Mouse (Mus musculus): ENCODE data around the gene Pald1. TPM values are rescaled to one million over a fixed set of nuclear protein-coding genes. Genes with fewer than 3 reads are reported as not detected.

Gene Pald1
- polyA plus RNA-seq, 1 experiment from 2014 or later, result 0.13 TPM

- Histone ChIP-seq H3K4me3 (ENCODE audit: inconsistent target) (no peak overlapping the region), H3K79me2 (ENCODE audit: inconsistent target) (no peaks in the 10 kb centered on the region), H3K27ac (no peak overlapping the region), H3K36me3 (ENCODE audit: inconsistent target) (no peaks in the 10 kb centered on the region)
- 92% methylated on average over 2 of the region's 2 CpGs for WGBS (ENCODE audit: missing documents)
Measured at GRCm38 (mm10) chr10:61390148-61390547, 6.8 kb upstream of the Pald1 start.

GRCm38 (mm10) chr10:61389020-61389419, 5.7 kb upstream of the Pald1 start:
- no peak overlapping the region for H3K27ac ChIP-seq
- 91% methylated on average over 5 of the region's 5 CpGs for WGBS (ENCODE audit: missing documents)
- H3K79me2 ChIP-seq (ENCODE audit: inconsistent target), result no peaks in the 10 kb centered on the region
- no peak overlapping the region for H3K4me3 ChIP-seq (ENCODE audit: inconsistent target)
- H3K36me3 ChIP-seq (ENCODE audit: inconsistent target), result no peaks in the 10 kb centered on the region

DNA sequence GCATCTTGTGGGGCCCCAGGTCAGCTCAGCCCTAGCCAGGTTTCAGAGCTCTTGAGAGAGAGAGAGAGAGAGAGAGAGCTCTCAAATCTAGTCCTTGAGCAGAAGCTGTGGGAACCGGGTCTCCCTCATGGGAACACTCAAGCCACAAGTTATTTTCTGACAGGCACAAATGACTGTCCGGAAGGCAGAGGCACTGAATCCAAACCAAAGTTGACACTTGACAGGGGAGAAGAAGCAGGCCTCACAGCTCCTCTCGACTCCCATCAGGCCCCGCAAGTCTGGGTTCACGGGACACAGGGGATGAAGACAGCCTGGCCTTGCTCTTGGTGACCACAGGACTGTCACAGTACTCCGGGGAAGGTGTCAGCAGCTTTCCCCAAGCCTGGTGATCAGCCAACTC, 3.0 kb upstream of the Pald1 start:
- H3K27ac ChIP-seq, result no peak overlapping the region
- WGBS (ENCODE audit: missing documents), result 82% methylated on average over 6 of the region's 6 CpGs
- H3K79me2 ChIP-seq (ENCODE audit: inconsistent target), result no peaks in the 10 kb centered on the region
- H3K36me3 ChIP-seq (ENCODE audit: inconsistent target), result no peaks in the 10 kb centered on the region
- H3K4me3 ChIP-seq (ENCODE audit: inconsistent target), result no peak overlapping the region

DNA sequence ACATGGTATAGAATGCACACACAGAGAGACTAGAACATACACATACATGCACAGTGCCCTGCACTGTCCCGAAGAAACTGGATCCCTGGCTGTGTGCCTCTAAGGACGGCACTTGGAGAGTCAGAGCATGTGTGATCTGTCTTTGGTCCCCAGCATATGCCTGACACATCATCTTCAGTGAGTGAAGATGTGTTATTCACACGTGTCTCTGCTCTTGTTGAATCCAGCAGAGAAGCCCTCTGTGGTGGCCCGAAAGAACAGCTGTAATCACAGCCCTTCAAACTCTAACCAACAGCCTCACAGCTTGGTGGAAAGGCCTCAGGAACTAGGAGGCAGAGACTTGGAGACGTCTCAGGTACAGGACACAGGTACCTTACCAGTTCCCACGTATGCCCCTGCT, 1.8 kb upstream of the Pald1 start:
- Histone ChIP-seq H3K4me3 (ENCODE audit: inconsistent target) (no peak overlapping the region), H3K36me3 (ENCODE audit: inconsistent target) (no peaks in the 10 kb centered on the region), H3K27ac (no peak overlapping the region), H3K79me2 (ENCODE audit: inconsistent target) (no peaks in the 10 kb centered on the region)
- 90% methylated on average over 5 of the region's 6 CpGs for WGBS (ENCODE audit: missing documents)

GRCm38 (mm10) chr10:61383715-61384047, 351 bp upstream of the Pald1 start:
- Histone ChIP-seq H3K36me3 (ENCODE audit: inconsistent target) (no peaks in the 10 kb centered on the region), H3K27ac (no peak overlapping the region), H3K79me2 (ENCODE audit: inconsistent target) (peaks cover 3% of the 10 kb centered on the region; the same call in 1 of the 2 replicates), H3K4me3 (ENCODE audit: inconsistent target) (peak overlapping the region; percentile 3; the same call in 1 of the 2 replicates)
- 9% methylated on average over 11 of the region's 11 CpGs for WGBS (ENCODE audit: missing documents)

GRCm38 (mm10) chr10:61382281-61382731, 1.0 kb downstream of the Pald1 start:
- WGBS (ENCODE audit: missing documents), result 0% methylated on average over 8 of the region's 8 CpGs

GRCm38 (mm10) chr10:61381823-61382222, 1.5 kb downstream of the Pald1 start:
- WGBS (ENCODE audit: missing documents), result 6% methylated on average over 8 of the region's 8 CpGs
- no peak overlapping the region for H3K4me3 ChIP-seq (ENCODE audit: inconsistent target)
- H3K79me2 ChIP-seq (ENCODE audit: inconsistent target), result peaks cover 4% of the 10 kb centered on the region; the same call in 1 of the 2 replicates
- no peak overlapping the region for H3K27ac ChIP-seq
- H3K36me3 ChIP-seq (ENCODE audit: inconsistent target), result no peaks in the 10 kb centered on the region

More at GRCm38 (mm10) chr10:61382281-61382731, 1.0 kb downstream of the Pald1 start:
- H3K27ac ChIP-seq, result no peak overlapping the region
- no peaks in the 10 kb centered on the region for H3K36me3 ChIP-seq (ENCODE audit: inconsistent target)
- H3K79me2 ChIP-seq (ENCODE audit: inconsistent target), result peaks cover 4% of the 10 kb centered on the region; the same call in 1 of the 2 replicates
- peak overlapping the region; percentile 10; the same call in 1 of the 2 replicates for H3K4me3 ChIP-seq (ENCODE audit: inconsistent target)

GRCm38 (mm10) chr10:61380186-61380585, 3.1 kb downstream of the Pald1 start:
- Histone ChIP-seq H3K4me3 (ENCODE audit: inconsistent target) (no peak overlapping the region), H3K36me3 (ENCODE audit: inconsistent target) (no peaks in the 10 kb centered on the region), H3K79me2 (ENCODE audit: inconsistent target) (peaks cover 4% of the 10 kb centered on the region; the same call in 1 of the 2 replicates), H3K27ac (no peak overlapping the region)
- 47% methylated on average over 6 of the region's 9 CpGs for WGBS (ENCODE audit: missing documents)

GRCm38 (mm10) chr10:61379340-61380040, 3.8 kb downstream of the Pald1 start:
- Histone ChIP-seq H3K36me3 (ENCODE audit: inconsistent target) (no peaks in the 10 kb centered on the region), H3K27ac (no peak overlapping the region), H3K4me3 (ENCODE audit: inconsistent target) (no peak overlapping the region), H3K79me2 (ENCODE audit: inconsistent target) (peaks cover 4% of the 10 kb centered on the region; the same call in 1 of the 2 replicates)
- 93% methylated on average over 13 of the region's 13 CpGs for WGBS (ENCODE audit: missing documents)

DNA sequence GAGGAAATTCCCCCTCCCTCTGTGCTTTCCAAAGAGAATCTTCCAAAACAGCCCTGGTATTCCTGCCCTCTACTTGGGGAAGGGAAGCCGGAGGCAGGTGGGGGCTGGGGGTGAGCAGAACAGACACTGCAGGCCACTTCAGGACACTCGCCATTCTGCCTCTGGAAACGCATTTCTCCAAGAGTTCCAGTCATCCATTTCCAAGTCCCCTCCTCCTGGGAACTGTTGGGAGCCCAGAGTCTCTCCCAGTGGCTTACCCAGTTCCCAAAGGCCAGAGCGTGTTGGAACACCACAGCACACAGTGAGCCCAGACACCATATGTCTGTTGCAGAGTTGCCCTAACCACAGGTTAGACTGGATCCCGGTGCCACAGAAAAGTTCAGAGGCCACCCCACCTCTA, 4.6 kb downstream of the Pald1 start:
- no peak overlapping the region for H3K4me3 ChIP-seq (ENCODE audit: inconsistent target)
- H3K79me2 ChIP-seq (ENCODE audit: inconsistent target), result peaks cover 4% of the 10 kb centered on the region; the same call in 1 of the 2 replicates
- no peak overlapping the region for H3K27ac ChIP-seq
- 86% methylated on average over 5 of the region's 5 CpGs for WGBS (ENCODE audit: missing documents)
- H3K36me3 ChIP-seq (ENCODE audit: inconsistent target), result no peaks in the 10 kb centered on the region

DNA sequence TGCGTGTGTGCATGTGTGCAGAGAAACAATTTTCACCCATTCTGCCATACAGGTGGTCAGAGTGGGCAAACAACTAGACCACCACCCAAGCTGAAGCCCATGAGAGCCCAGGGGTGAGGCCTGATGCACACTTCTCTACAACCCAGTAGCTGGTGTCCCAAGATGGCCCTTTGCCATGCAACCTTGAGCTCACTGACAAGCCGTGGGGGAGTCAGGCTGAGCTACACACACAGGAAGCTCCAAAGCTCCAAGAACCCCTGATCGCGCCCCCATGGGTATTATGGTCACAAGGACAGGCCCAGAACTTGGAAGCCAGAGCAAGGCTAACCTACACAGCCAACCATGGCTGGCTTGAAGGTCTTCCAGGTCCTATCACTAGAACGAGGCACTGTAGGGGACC, 5.3 kb downstream of the Pald1 start:
- WGBS (ENCODE audit: missing documents), result 97% methylated on average over 5 of the region's 5 CpGs
- Histone ChIP-seq H3K4me3 (ENCODE audit: inconsistent target) (no peak overlapping the region), H3K27ac (no peak overlapping the region), H3K79me2 (ENCODE audit: inconsistent target) (peaks cover 4% of the 10 kb centered on the region; the same call in 1 of the 2 replicates), H3K36me3 (ENCODE audit: inconsistent target) (no peaks in the 10 kb centered on the region)

GRCm38 (mm10) chr10:61374771-61375481, 8.4 kb downstream of the Pald1 start:
- WGBS (ENCODE audit: missing documents), result 79% methylated on average over 6 of the region's 6 CpGs
- no peaks in the 10 kb centered on the region for H3K36me3 ChIP-seq (ENCODE audit: inconsistent target)
- peaks cover 4% of the 10 kb centered on the region; the same call in 1 of the 2 replicates for H3K79me2 ChIP-seq (ENCODE audit: inconsistent target)
- no peak overlapping the region for H3K4me3 ChIP-seq (ENCODE audit: inconsistent target)
- peak overlapping the region; percentile 33 for H3K27ac ChIP-seq

DNA sequence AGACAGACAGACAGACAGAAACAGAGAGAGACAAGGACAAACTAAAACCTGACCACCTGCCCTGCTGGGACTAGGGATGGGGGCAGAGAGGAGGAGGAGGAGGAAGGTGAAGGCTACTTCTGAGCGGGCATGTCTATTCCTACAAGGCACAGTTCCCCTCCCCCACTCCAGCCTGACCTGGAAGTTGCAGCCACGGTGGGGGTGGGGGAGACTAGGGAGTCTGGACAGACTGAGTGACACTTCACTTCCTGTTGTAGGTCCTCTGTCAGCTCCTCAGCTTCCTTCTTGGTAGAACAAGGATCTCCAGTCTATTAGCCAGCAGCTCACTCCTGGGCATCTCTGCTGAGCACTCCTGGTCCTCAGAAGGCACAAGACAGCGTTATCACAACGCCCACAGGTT, 9.3 kb downstream of the Pald1 start:
- Histone ChIP-seq H3K4me3 (ENCODE audit: inconsistent target) (no peak overlapping the region), H3K27ac (peak overlapping the region; percentile 33), H3K36me3 (ENCODE audit: inconsistent target) (no peaks in the 10 kb centered on the region), H3K79me2 (ENCODE audit: inconsistent target) (peaks cover 4% of the 10 kb centered on the region; the same call in 1 of the 2 replicates)
- WGBS (ENCODE audit: missing documents), result 23% methylated on average over 4 of the region's 4 CpGs

DNA sequence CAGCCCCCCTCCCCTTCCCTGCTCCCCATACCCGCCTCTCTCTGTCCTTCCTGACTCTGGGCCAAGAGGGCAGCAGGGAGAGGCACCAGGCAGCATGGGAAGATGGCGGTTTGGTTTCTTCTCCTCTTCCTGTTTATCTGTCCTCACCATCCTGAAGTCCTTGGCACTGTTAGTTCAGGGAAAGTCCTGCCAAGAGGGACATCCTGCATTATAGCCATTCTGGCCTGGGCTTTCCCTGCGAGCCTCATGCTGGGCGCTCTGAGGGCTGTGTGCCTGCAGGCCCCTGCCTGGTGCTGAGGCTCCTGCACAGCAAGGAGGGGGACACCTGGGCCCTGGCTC, 10.8 kb downstream of the Pald1 start:
- WGBS (ENCODE audit: missing documents), result 92% methylated on average over 4 of the region's 4 CpGs
- Histone ChIP-seq H3K4me3 (ENCODE audit: inconsistent target) (no peak overlapping the region), H3K27ac (no peak overlapping the region), H3K36me3 (ENCODE audit: inconsistent target) (no peaks in the 10 kb centered on the region), H3K79me2 (ENCODE audit: inconsistent target) (no peaks in the 10 kb centered on the region; the same call in 1 of the 2 replicates)

DNA sequence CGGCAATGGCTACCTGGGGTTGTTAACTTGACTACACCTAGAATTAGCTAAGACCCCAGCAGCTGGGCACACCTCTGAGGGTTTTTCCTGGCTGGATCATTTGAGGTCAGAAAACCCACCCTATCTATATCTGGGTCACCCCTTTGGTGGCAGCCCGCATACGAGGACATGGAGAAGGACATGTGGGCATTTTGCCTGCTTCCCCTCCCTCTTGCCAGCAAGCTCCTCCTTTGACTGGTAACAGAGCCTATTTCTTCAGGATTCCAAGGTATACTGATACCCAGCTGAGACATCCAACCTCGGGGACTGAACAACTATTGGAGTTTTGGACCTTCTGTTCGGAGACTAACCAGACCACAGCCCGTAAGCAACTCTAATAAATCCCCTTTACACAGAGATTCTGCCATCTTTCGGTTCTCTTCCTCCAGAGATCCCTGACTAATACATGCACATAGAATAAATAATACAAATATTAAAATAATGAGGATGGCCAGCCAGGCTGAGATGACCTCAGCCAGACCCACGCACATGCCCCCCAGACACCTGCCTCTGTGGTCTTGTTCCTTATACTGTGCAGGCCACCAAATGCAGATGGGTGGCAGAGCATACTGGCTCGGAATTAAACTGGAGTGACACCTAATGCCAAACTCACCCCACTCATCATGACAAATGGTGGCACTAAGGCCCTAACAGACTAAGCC, 11.3 kb downstream of the Pald1 start:
- WGBS (ENCODE audit: missing documents), result 94% methylated on average over 9 of the region's 9 CpGs
- Histone ChIP-seq H3K4me3 (ENCODE audit: inconsistent target) (no peak overlapping the region), H3K27ac (no peak overlapping the region), H3K79me2 (ENCODE audit: inconsistent target) (no peaks in the 10 kb centered on the region; the same call in 1 of the 2 replicates), H3K36me3 (ENCODE audit: inconsistent target) (no peaks in the 10 kb centered on the region)
